Mouse (Mus musculus) olfactory bulb, adult 2 months (tissue): Measurements from ENCODE around the gene Kdr. TPM values are rescaled to one million over a fixed set of nuclear protein-coding genes. Genes with fewer than 3 reads are reported as not detected.

ENCODE experiments used
- H3K27ac ChIP-seq: fragments of 200-500 bp; 2 replicates; pipeline ENCODE4 v1.5.1; 2012; ENCODE audit warnings: low read depth, low read length; ENCODE audit not compliant: insufficient read depth
- H3K4me1 ChIP-seq: fragments of 200-500 bp; 2 replicates; pipeline ENCODE4 v1.6.1; 2012; ENCODE audit warnings: low read length; ENCODE audit not compliant: control insufficient read depth, insufficient read depth
- H3K4me3 ChIP-seq: fragments of 200-500 bp; 2 replicates; pipeline ENCODE4 v1.5.1; 2012; ENCODE audit warnings: mild to moderate bottlenecking, low read depth, low read length, moderate library complexity; ENCODE audit not compliant: insufficient read depth
- CTCF ChIP-seq: fragments of 200-500 bp; IDR thresholded peaks from 2 replicates; pipeline ENCODE4 v1.5.1; 2012; ENCODE audit warnings: low read depth, mild to moderate bottlenecking, low read length, moderate library complexity; ENCODE audit not compliant: insufficient read depth
- POLR2A ChIP-seq: fragments of 200-500 bp; IDR thresholded peaks from 2 replicates; pipeline ENCODE4 v1.6.1; 2012; ENCODE audit warnings: mild to moderate bottlenecking, low read depth, low read length, moderate library complexity; ENCODE audit not compliant: insufficient read depth
- WGBS: fragments of 180-500 bp; shearing (Covaris S2); methylation state at CpG from one replicate; pipeline ENCODE4 v1.1.7; 2018; 5-methylcytosine and 5-hydroxymethylcytosine counted together
- polyA plus RNA-seq: library from polyadenylated mRNA; stranded (reverse); fragments of >200 nt; gene quantifications from 2 replicates; pipeline ENCODE4 v1.2.4, GENCODE M21; 2012; ENCODE audit warnings: low replicate concordance; ENCODE audit not compliant: missing spikeins, insufficient read depth, insufficient read length

The Kdr gene
- polyA plus RNA-seq, 1 experiment: not detected

GRCm38 (mm10) chr5:75990212-75990611, 12.0 kb upstream of the Kdr start:
- H3K4me1 ChIP-seq: no peaks in the 10 kb centered on the region
- no peak overlapping the region for H3K4me3 ChIP-seq
- no peak for TF ChIP-seq CTCF
- no peak for TF ChIP-seq POLR2A
- H3K27ac ChIP-seq: no peak overlapping the region
- WGBS: 92% methylated on average over 8 of the region's 8 CpGs

DNA sequence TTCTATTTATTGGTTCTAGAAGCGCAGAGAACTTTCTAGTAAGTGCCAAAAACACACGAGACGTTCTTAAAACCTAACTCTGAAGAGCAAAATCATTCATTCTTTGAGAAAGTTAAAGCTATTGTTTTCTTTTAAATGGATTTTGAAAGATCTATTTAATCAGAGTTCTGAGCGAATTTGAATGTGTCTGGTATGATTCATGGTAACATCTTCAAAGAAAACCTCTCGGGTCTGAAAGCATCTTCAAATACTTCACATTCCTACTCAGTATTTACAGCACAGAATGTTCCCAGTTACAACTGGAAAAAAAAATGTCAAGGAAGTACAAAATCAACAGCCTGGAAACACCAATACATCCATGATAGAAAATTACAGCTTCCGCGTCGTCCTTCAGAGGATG, 9.3 kb upstream of the Kdr start:
- WGBS: 58% methylated on average over 8 of the region's 8 CpGs
- Histone ChIP-seq H3K4me1 (no peaks in the 10 kb centered on the region), H3K27ac (no peak overlapping the region), H3K4me3 (no peak overlapping the region)
- TF ChIP-seq CTCF (no peak), POLR2A (no peak)

DNA sequence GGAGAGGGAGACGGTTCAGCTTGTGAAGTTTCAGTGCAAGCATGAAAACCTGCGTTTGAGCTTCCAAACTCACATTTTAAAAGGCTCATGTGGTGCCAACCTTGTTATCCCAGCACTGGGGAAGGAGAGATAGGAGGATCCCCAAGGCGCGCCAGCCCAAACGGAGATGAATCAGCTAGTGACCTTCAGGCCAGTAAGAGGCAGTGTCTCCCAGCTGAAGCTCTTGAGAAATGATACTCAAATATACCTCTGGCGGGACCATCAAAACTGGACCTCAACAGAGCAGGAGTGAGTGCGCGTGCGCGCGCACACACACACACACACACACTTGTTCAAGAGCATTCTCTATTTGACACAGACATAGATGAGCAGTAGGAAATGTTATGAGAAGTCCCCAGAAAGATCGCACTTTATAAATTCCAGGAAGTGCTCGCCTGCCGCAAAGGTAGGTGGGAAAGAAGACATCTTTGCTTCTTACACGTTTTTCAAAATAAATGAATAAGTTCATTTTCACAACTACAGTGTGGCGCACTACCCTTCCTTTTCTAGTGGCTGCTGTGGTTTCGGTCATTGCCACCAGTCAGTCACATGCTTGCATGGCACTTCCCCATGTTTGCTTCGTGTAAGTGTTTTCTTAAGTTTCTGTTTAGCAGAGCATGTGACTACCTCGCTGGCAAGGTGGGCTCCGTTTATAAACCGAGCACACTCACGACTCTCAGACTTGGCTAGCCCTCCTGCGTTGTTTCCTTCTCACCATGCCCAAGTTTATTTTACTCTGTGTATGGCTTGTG, 2.5 kb upstream of the Kdr start:
- peaks cover 14% of the 10 kb centered on the region for H3K4me1 ChIP-seq
- H3K4me3 ChIP-seq: no peak overlapping the region
- no peak overlapping the region for H3K27ac ChIP-seq
- 81% methylated on average over 23 of the region's 23 CpGs for WGBS
- TF ChIP-seq POLR2A (no peak), CTCF (no peak)

GRCm38 (mm10) chr5:75979108-75979507, 850 bp upstream of the Kdr start:
- 38% methylated on average over 8 of the region's 8 CpGs for WGBS
- Histone ChIP-seq H3K27ac (no peak overlapping the region), H3K4me3 (no peak overlapping the region), H3K4me1 (peaks cover 14% of the 10 kb centered on the region)
- TF ChIP-seq CTCF: no peak

DNA sequence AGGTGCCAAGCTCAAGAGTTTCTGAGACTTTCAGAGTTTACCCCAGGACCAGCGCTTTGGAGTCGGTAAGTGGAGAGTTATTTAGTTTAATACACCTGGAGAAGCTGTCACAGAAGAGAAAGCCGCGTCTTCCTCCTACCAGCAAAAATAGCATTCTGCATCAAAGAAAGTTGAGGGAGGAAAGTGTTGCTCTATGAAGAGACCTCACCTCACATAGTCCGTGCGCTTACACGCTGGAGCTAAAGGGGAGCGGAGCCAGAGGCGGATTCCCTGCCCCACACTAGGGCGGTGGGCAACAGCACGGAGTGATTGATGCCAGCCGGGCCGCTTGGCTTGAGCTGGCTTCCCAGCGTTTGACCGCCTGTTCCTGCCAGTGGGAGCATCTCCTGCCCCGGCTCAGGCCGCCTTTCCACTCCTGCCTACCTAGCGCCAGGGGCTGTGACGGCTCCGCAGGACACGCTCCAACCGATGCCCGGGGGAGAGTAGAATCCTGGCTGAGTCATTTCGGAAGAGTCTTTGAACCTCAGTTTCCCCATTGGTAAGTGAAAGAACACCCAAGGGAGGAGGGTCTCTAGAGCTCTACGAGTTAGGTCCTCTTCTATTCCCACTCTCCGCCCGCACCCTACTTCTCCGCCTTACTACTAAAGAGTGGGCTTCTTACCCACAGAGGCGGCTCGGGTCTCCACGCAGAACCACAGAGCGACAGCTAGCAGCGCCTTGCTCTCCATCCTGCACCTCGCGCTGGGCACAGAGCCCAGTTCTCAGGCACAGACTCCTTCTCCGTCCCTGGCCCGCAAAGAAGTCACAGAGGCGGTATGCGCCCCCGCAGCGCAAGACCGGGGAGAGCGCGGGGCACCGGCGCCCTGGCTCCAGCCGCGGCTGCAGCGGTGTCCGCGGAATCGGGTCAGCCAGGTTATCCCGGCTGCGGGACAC, 551 bp downstream of the Kdr start:
- H3K27ac ChIP-seq: no peak overlapping the region
- WGBS: 5% methylated on average over 54 of the region's 54 CpGs
- H3K4me3 ChIP-seq: peak overlapping the region; percentile 55
- TF ChIP-seq POLR2A (no peak), CTCF (no peak)
- peaks cover 14% of the 10 kb centered on the region for H3K4me1 ChIP-seq

- Histone ChIP-seq H3K4me3 (no peak overlapping the region), H3K4me1 (peaks cover 14% of the 10 kb centered on the region), H3K27ac (no peak overlapping the region)
- 57% methylated on average over 9 of the region's 9 CpGs for WGBS
- TF ChIP-seq POLR2A: no peak
- no peak for TF ChIP-seq CTCF
Observed at GRCm38 (mm10) chr5:75976696-75977095, 1.6 kb downstream of the Kdr start.

- Histone ChIP-seq H3K27ac (no peak overlapping the region), H3K4me3 (no peak overlapping the region), H3K4me1 (peaks cover 14% of the 10 kb centered on the region)
- WGBS: 71% methylated on average over 5 of the region's 5 CpGs
- TF ChIP-seq POLR2A (no peak), CTCF (no peak)
Observed at GRCm38 (mm10) chr5:75975398-75975797, 2.9 kb downstream of the Kdr start.

DNA sequence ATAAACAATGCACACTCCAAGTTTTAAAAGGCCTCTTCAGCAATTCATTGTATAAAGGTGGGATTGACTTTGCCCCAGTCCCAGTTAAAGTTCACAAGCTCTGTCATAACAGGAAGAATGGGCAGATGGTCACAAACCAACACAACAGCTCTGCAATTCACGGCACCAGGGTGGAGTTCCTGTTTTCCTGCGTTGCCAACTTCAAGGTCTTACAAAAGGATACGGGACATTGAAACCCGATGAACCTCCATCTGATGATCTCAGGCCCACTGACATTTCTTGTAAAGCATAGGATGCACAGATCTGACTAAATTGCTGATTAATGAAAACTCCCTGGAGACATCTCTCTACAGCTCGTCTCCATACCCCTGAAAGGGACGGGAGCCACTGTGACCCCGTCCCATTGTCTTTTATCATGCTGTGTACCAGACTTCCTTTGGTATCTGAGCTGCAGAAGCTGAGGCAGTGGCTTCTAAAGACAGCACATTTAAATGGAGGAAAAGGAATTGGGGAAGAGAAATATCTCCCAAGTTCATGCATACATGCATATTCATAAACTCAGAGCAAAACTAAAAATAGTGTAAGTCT, 3.6 kb downstream of the Kdr start:
- peaks cover 14% of the 10 kb centered on the region for H3K4me1 ChIP-seq
- no peak for TF ChIP-seq POLR2A
- TF ChIP-seq CTCF: no peak
- no peak overlapping the region for H3K4me3 ChIP-seq
- no peak overlapping the region for H3K27ac ChIP-seq
- 87% methylated on average over 7 of the region's 7 CpGs for WGBS

DNA sequence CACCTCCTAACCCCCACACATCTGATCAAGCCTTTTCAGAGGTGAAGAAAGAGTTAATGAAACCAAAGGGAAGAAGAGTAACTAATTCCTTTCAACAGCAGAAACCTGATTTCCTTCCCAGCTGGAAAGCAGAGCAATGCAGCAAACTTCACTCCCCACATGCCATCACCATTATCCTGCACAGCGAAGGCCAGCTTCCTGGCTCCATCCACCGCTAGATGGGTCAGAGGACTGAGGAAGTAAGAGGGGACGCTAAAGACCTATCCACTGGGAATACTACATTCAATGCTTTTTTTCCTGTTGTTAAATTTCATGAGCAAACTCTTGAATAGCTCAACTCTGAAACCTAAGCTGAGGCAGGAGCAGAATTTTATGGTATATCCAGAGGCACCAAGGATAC, 8.4 kb downstream of the Kdr start:
- H3K4me3 ChIP-seq: no peak overlapping the region
- no peak overlapping the region for H3K27ac ChIP-seq
- WGBS: 68% methylated on average over 3 of the region's 3 CpGs
- H3K4me1 ChIP-seq: no peaks in the 10 kb centered on the region
- TF ChIP-seq POLR2A (no peak), CTCF (no peak)
